Mouse (Mus musculus): ENCODE data around the gene Mustn1. TPM values are rescaled to one million over a fixed set of nuclear protein-coding genes. Genes with fewer than 3 reads are reported as not detected.

Mustn1 gene
- polyA plus RNA-seq, 1 experiment from 2014 or later = 29.2 TPM

DNA sequence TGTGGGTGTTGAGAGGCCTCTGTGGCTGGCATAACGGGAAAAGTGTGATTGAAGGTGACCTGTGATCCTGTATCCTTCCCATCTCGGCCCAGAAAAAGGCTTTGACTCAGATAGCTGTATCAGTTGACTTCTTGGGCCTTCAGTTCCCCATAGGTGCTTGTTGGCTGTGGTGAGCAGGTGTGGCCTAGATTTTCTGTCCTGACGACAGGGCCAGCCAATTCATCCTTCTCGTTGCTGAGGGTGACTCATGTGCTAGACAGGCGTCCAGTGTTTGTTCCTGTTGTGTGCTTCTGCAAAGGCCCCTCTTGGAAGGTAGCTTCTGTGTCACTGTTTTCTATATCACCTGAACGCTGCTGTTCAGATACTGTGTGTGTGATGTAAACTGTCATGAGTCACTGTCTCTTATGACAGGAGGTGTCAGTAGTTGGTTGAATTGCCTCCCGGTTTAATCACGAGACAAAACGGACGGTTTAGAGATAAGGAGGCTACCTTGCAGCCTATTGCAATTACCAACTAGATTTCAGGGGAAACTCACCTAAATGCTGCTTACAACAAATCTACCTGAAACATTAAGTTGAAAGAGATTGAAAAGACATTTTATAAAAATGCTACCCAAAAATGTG lies 22.0 kb upstream of the Mustn1 start:
- H3K9me3 ChIP-seq (ENCODE audit: control insufficient read depth, low read length) = no peaks in the 10 kb centered on the region
- TF ChIP-seq EP300 (optimal IDR thresholded peaks at IDR 0.05) (no peak), CTCF (IDR thresholded peaks at IDR 0.05; ENCODE audit: low read depth) (no peak)
- no peak overlapping the region for H3K4me2 ChIP-seq (replicated peaks; ENCODE audit: low read depth)
- H3K4me3 ChIP-seq (ENCODE audit: low read depth, low read length) = no peak overlapping the region
- H3K9ac ChIP-seq (ENCODE audit: low read length) = no peak overlapping the region
- H3K27me3 ChIP-seq (ENCODE audit: control insufficient read depth, insufficient read depth, low read length) = no peaks in the 10 kb centered on the region
- no peaks in the 10 kb centered on the region for H3K36me3 ChIP-seq (ENCODE audit: control insufficient read depth, insufficient read depth, low read length)
- 58% methylated on average over 10 of the region's 10 CpGs for WGBS
- peak; percentile 58; the same call in 1 of the 2 replicates for ATAC-seq (ENCODE audit: low FRiP score, low TSS enrichment)
- 0 out of 2 replicates have a peak, but pooled peaks cover 2% of the 10 kb centered on the region for H3K4me1 ChIP-seq (replicated peaks; ENCODE audit: control insufficient read depth, insufficient read depth)
- no peak overlapping the region for H3K27ac ChIP-seq (replicated peaks)
- peak; percentile 42 for DNase-seq (ENCODE audit: low spot score)

DNA sequence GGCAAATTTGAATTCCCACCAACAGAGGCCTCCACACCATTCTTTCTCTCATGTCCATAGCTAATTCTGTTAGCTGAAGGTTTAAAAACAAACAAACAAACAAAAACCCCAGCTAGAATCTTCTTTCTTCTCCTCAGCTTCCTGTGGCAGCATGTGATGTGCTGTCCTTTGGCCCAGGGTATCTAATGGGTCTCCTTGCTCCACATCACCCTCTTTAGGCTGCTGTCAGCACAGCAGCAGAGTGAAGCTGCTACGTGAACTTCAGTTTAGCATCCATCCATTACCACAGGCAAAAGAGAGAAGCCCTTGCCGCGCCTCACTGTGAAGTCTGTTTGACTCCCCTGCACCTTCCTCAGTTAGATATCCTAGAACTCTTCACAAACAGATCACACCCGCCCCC lies 21.0 kb upstream of the Mustn1 start:
- no peak overlapping the region for H3K27ac ChIP-seq (replicated peaks)
- TF ChIP-seq CTCF (IDR thresholded peaks at IDR 0.05; ENCODE audit: low read depth) (peak; percentile 58), EP300 (optimal IDR thresholded peaks at IDR 0.05) (no peak)
- no peak overlapping the region for H3K4me3 ChIP-seq (ENCODE audit: low read depth, low read length)
- H3K4me1 ChIP-seq (replicated peaks; ENCODE audit: control insufficient read depth, insufficient read depth) = 0 out of 2 replicates have a peak, but pooled peaks cover 2% of the 10 kb centered on the region
- no peaks in the 10 kb centered on the region for H3K27me3 ChIP-seq (ENCODE audit: control insufficient read depth, insufficient read depth, low read length)
- ATAC-seq (ENCODE audit: low FRiP score, low TSS enrichment) (no peak), DNase-seq (ENCODE audit: low spot score) (no peak)
- no peak overlapping the region for H3K9ac ChIP-seq (ENCODE audit: low read length)
- H3K9me3 ChIP-seq (ENCODE audit: control insufficient read depth, low read length) = no peaks in the 10 kb centered on the region
- no peak overlapping the region for H3K4me2 ChIP-seq (replicated peaks; ENCODE audit: low read depth)
- H3K36me3 ChIP-seq (ENCODE audit: control insufficient read depth, insufficient read depth, low read length) = no peaks in the 10 kb centered on the region
- 80% methylated on average over 4 of the region's 4 CpGs for WGBS

DNA sequence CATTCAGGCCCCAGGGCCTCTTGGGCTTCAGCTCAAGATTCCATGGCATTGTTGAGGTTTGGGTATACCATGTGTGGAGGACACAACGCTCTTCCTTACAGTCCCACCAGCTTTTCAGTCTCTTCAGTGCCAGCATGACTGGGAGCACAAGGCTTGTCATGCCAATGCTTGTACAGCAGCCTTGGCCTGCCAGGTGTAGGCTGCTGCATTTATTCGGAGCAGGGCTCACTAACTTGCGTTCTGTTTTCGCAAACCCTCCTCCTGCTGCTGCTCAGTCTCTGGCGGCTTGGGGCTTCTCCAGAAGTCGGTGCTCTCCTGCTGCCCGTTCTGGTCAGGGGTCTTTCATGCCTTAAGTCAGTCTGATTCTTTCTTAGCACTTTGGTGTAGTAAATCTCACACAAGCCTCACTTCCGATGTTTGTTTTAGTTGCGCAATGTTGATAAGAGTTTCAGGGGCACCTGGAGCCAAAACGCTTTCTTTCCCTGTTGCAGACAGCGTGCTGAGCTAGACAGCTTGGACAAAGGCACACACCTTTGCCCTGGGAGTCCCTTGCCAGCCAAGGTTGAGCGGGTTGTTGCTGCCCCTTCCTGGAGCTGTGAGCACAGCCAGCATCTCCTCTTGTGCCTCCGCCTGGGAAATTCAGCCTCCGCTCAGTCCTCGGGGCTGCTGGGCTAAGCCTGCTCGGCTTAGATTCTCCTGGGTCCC lies 17.4 kb upstream of the Mustn1 start:
- peak overlapping the region; percentile 45 for H3K27ac ChIP-seq (replicated peaks)
- no peaks in the 10 kb centered on the region for H3K9me3 ChIP-seq (ENCODE audit: control insufficient read depth, low read length)
- H3K4me2 ChIP-seq (replicated peaks; ENCODE audit: low read depth) = peak overlapping the region; percentile 6
- 0 out of 2 replicates have a peak, but pooled peaks cover 2% of the 10 kb centered on the region for H3K4me1 ChIP-seq (replicated peaks; ENCODE audit: control insufficient read depth, insufficient read depth)
- no peak for TF ChIP-seq CTCF (IDR thresholded peaks at IDR 0.05; ENCODE audit: low read depth)
- TF ChIP-seq EP300 (optimal IDR thresholded peaks at IDR 0.05) = no peak
- peaks cover 4% of the 10 kb centered on the region; the same call in 1 of the 2 replicates for H3K36me3 ChIP-seq (ENCODE audit: control insufficient read depth, insufficient read depth, low read length)
- no peaks in the 10 kb centered on the region for H3K27me3 ChIP-seq (ENCODE audit: control insufficient read depth, insufficient read depth, low read length)
- H3K9ac ChIP-seq (ENCODE audit: low read length) = no peak overlapping the region
- DNase-seq (ENCODE audit: low spot score) = peak; percentile 73
- peak; percentile 78 for ATAC-seq (ENCODE audit: low FRiP score, low TSS enrichment)
- H3K4me3 ChIP-seq (ENCODE audit: low read depth, low read length) = no peak overlapping the region
- WGBS = 23% methylated on average over 16 of the region's 16 CpGs

DNA sequence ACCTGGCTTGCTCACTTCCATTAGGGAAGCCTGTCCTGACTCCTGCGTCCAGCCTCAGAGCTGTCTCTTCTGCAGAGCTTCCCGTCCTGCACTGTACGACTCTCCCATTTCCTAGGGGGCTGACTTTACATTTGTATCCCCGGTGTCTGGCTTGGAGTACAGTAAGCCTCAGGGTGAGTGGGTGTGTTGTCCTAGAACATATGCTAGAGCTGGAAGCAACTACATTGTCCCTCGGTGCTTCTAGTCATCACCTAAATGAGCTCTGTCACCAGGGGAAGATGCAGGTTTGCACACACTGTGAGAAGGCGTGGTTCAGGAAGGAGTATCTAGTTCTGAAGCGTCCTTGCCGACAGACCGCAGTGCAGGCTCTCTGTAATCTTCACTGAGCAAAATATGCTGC lies 16.6 kb upstream of the Mustn1 start:
- Histone ChIP-seq H3K9ac (ENCODE audit: low read length) (no peak overlapping the region), H3K27me3 (ENCODE audit: control insufficient read depth, insufficient read depth, low read length) (no peaks in the 10 kb centered on the region), H3K4me3 (ENCODE audit: low read depth, low read length) (no peak overlapping the region), H3K4me2 (replicated peaks; ENCODE audit: low read depth) (no peak overlapping the region), H3K4me1 (replicated peaks; ENCODE audit: control insufficient read depth, insufficient read depth) (0 out of 2 replicates have a peak, but pooled peaks cover 2% of the 10 kb centered on the region), H3K9me3 (ENCODE audit: control insufficient read depth, low read length) (no peaks in the 10 kb centered on the region), H3K36me3 (ENCODE audit: control insufficient read depth, insufficient read depth, low read length) (peaks cover 4% of the 10 kb centered on the region; the same call in 1 of the 2 replicates), H3K27ac (replicated peaks) (no peak overlapping the region)
- WGBS = 70% methylated on average over 9 of the region's 9 CpGs
- DNase-seq (ENCODE audit: low spot score) (no peak), ATAC-seq (ENCODE audit: low FRiP score, low TSS enrichment) (no peak)
- TF ChIP-seq CTCF (IDR thresholded peaks at IDR 0.05; ENCODE audit: low read depth) (no peak), EP300 (optimal IDR thresholded peaks at IDR 0.05) (no peak)

DNA sequence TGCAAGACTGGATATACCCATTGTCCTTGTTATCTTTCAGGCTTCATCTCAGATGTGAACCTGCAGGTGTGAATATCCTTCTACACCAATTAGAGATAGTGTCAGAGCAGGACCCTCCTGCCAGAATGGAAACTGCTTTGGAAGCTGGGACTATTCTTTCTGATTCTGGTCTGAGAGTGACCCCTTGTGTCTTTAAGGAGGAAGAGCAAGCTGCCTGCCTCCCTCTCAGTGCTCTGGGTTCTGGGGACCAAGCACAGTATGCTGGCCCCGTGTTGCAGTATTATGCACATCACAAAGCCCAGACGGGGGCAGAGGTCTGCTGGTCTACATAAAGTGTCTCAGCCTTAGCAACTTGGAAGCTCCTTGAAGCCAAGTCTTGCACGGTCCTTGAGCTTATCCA lies 13.7 kb upstream of the Mustn1 start:
- TF ChIP-seq CTCF (IDR thresholded peaks at IDR 0.05; ENCODE audit: low read depth) (peak; percentile 83), EP300 (optimal IDR thresholded peaks at IDR 0.05) (no peak)
- DNase-seq (ENCODE audit: low spot score) (peak; percentile 29), ATAC-seq (ENCODE audit: low FRiP score, low TSS enrichment) (no peak)
- H3K27me3 ChIP-seq (ENCODE audit: control insufficient read depth, insufficient read depth, low read length) = no peaks in the 10 kb centered on the region
- no peak overlapping the region for H3K4me2 ChIP-seq (replicated peaks; ENCODE audit: low read depth)
- no peaks in the 10 kb centered on the region for H3K9me3 ChIP-seq (ENCODE audit: control insufficient read depth, low read length)
- no peak overlapping the region for H3K4me3 ChIP-seq (ENCODE audit: low read depth, low read length)
- no peak overlapping the region for H3K9ac ChIP-seq (ENCODE audit: low read length)
- no peak overlapping the region for H3K27ac ChIP-seq (replicated peaks)
- H3K36me3 ChIP-seq (ENCODE audit: control insufficient read depth, insufficient read depth, low read length) = peaks cover 4% of the 10 kb centered on the region
- H3K4me1 ChIP-seq (replicated peaks; ENCODE audit: control insufficient read depth, insufficient read depth) = peaks cover 6% of the 10 kb centered on the region; the same call in 1 of the 2 replicates
- 72% methylated on average over 3 of the region's 3 CpGs for WGBS

DNA sequence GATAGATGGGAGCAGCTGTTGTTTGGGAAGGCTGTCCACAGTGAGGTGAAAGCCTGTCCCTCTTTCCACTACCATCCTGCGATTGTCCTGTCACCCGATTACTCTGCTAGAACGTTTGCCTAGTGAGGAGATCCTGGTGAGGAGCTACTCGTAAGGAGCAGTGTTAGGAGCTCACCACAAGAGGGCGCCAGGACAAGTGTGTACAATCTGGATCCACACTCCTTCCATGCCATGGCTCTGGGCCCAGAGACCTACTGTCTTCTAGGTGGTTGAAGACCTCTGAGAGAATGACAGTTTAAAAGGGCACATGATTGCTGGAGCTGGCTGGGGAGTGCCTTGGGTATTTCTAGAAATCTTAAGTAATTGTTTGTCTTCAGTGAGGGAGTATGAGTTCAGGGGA lies 12.0 kb upstream of the Mustn1 start:
- H3K4me1 ChIP-seq (replicated peaks; ENCODE audit: control insufficient read depth, insufficient read depth) = peaks cover 4% of the 10 kb centered on the region; the same call in 1 of the 2 replicates
- no peak overlapping the region for H3K9ac ChIP-seq (ENCODE audit: low read length)
- H3K27ac ChIP-seq (replicated peaks) = no peak overlapping the region
- ATAC-seq (ENCODE audit: low FRiP score, low TSS enrichment) (peak; percentile 55), DNase-seq (ENCODE audit: low spot score) (peak; percentile 84)
- TF ChIP-seq EP300 (optimal IDR thresholded peaks at IDR 0.05) = no peak
- TF ChIP-seq CTCF (IDR thresholded peaks at IDR 0.05; ENCODE audit: low read depth) = peak; percentile 96
- H3K4me3 ChIP-seq (ENCODE audit: low read depth, low read length) = no peak overlapping the region
- WGBS = 33% methylated on average over 5 of the region's 5 CpGs
- peaks cover 4% of the 10 kb centered on the region for H3K36me3 ChIP-seq (ENCODE audit: control insufficient read depth, insufficient read depth, low read length)
- H3K9me3 ChIP-seq (ENCODE audit: control insufficient read depth, low read length) = no peaks in the 10 kb centered on the region
- H3K4me2 ChIP-seq (replicated peaks; ENCODE audit: low read depth) = no peak overlapping the region
- no peaks in the 10 kb centered on the region for H3K27me3 ChIP-seq (ENCODE audit: control insufficient read depth, insufficient read depth, low read length)
